Mouse (Mus musculus): ENCODE measurements around the gene Fis1.

DNA sequence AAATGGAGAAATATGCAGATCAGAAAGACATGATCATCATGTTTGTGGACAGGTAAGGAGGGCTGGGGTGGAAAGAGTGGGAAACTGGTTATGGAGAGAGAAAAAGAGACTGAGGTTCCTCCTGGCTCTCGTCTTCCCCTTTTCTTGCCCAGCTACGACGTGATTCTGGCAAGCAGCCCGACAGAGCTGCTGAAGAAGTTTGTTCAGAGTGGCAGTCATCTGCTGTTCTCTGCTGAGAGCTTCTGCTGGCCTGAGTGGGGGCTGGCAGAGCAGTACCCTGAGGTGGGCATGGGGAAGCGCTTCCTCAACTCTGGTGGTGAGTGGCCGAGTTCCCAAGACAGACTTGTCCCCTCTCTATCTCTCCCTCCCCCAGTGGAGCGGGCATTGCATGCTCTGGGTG, 35.3 kb downstream of the Fis1 start:
- TF ChIP-seq CTCF (IDR thresholded peaks at IDR 0.05) (no peak), EP300 (IDR thresholded peaks at IDR 0.05) (no peak)

Data from lung, postnatal 0 days (tissue).